Mouse (Mus musculus) liver (tissue): ENCODE measurements around the gene Olfr1428.
"Not testable (repeated sequence)": the region's sequence is repeated elsewhere in the genome, so short reads cannot be mapped to it uniquely, and the experiment has no call there.

ENCODE experiments used
- DNase-seq: peaks from one replicate; pipeline ENCODE4 v3.0.0-alpha.2; 2020; ENCODE audit warnings: mixed read lengths

Gene Olfr1428

GRCm38 (mm10) chr19:12115797-12116196 is at the start of gene Olfr1428:
Gene Olfr1428, minus strand, starts transcription at chr19:12115897.
- no peak for DNase-seq

DNA sequence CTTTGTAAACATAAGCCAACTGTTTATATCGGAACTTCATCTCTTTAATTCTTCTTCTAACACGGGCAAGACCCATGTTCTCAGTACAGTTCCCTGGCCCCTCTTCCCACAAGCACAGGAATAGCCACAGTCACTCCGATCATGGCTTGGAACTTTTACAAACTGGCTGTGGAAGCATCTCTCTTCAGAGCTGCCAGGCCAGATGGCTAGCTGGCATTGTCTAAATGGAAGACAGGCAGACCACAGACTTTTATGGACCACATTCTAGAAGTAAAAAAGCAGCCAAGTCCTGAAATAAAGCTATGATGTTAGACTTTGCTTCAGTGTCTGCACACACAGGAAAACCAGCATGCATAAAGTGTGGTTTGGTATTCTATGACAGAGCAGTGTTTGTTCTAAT is 29.8 kb upstream of the Olfr1428 start:
- DNase-seq, result no peak

- DNase-seq, result no peak
Observed at GRCm38 (mm10) chr19:12143356-12143755, 27.7 kb upstream of the Olfr1428 start.

- DNase-seq, result no peak
Observed at GRCm38 (mm10) chr19:12134289-12134688, 18.6 kb upstream of the Olfr1428 start.

GRCm38 (mm10) chr19:12123103-12123502 is 7.4 kb upstream of the Olfr1428 start, which contains the start of gene Olfr76:
Gene Olfr76, minus strand, starts transcription at chr19:12123203.
- DNase-seq, result no peak

DNA sequence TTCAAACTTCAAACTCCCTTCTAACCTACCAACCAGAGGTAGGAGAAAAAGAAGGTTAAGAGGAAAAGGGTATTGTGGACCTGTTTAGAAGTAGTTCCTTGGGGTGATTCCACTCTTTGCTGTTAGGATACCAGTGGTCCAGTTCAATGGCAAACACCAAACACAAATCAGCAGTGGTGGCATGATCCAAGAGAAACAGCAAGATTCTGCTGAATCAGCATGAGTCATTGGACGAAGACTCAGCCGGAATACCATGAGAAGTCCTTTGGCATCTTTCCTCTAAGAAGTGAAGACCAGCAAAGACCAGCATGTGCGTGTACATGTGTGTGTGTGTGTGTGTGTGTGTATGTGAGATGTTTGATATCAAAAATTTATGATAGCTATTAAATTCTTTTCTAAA is 767 bp upstream of the Olfr1428 start:
- DNase-seq, result no peak

DNA sequence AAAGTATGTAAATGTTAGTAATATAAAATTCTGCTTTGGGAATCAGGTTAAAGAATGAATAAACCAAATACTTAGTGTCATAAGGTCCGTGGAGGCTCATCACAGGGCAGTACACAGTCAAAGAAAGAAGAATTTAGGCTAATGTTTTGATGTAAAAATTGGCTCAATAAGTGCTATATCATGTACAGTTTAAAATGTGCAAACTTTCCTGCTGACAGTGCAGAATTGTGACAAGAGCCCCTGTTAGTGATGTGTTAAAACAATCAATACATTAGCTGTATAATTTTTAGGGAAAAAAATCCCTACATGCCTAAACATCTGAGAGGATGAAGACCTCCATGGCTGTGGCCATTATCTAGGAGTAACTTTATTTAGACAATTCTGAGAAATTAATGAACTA is 1.9 kb downstream of the Olfr1428 start:
- no peak for DNase-seq

GRCm38 (mm10) chr19:12104541-12104940 is 11.2 kb downstream of the Olfr1428 start:
- no peak for DNase-seq

DNA sequence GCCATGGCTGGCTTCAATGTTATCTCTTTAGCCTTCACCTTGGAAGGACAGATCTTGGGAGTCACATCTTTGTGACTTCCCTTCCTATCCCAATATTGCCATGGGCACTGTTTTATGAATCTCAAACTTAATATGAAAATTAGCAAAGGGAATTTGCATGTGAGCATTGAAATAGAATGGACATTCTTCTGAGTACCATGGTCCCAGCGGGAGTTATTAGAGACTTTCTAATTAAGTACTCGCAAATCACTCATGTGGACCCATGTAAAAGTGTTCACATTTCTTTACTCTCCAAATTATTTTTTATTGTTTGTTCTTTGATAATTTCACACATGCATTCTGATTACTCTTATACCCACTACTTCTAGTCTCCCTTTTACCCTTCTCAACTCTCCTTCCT is 12.5 kb downstream of the Olfr1428 start, which contains the start of gene Olfr1427:
Gene Olfr1427 (minus strand): TSS at position 101 of the 400 bp plus-strand sequence.
- DNase-seq, result no peak

- DNase-seq, result no peak
Observed at GRCm38 (mm10) chr19:12091913-12092312, 23.8 kb downstream of the Olfr1428 start, which contains the start of gene Olfr1426. Gene Olfr1426, minus strand, starts transcription at chr19:12092013.

GRCm38 (mm10) chr19:12077631-12078030 is 38.1 kb downstream of the Olfr1428 start, which contains the start of gene Olfr1425:
Gene Olfr1425, minus strand, starts transcription at chr19:12077731.
- DNase-seq, result not testable (repeated sequence)

GRCm38 (mm10) chr19:12069546-12069945 is 46.2 kb downstream of the Olfr1428 start:
- not testable (repeated sequence) for DNase-seq

DNA sequence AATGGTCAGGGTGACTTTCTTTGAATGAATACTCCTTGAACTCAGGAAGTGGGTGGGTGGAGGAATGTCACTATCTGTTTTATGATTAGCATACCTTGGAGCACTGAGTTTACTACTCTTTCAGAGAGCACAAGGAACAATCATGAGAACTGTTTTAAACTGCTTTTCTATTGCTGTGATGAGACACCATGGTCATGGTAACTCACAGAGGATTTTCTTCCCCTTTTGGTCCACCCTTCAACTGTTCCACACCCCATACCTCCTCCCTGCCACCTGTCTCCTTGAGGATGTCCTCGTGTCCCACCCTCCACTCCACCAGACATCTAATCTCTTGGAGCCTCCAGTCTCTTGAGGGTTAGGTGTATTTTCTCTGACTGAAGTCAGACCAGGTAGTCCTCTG is 47.9 kb downstream of the Olfr1428 start:
- not testable (repeated sequence) for DNase-seq

GRCm38 (mm10) chr19:12062582-12062981 is 53.1 kb downstream of the Olfr1428 start, which contains the start of gene Olfr1424:
Gene Olfr1424, minus strand, starts transcription at chr19:12062682.
- not testable (repeated sequence) for DNase-seq
